Mouse (Mus musculus) layer of hippocampus, postnatal 14 days (tissue): ENCODE data around the gene AC124502.3. TPM values are rescaled to one million over a fixed set of nuclear protein-coding genes. Genes with fewer than 3 reads are reported as not detected.
"Not testable (repeated sequence)": the region's sequence is repeated elsewhere in the genome, so short reads cannot be mapped to it uniquely, and the experiment has no call there.

Source experiments
- DNase-seq, 2 experiments: peaks; one replicate each; pipeline ENCODE4 v3.0.0; 2021 to 2022; ENCODE audit warnings: low spot score in 2 of 2, mixed read lengths in 1 of 2
- total RNA-seq, 2 experiments: library from RNA; stranded (reverse); gene quantifications; 2 replicates each; pipeline ENCODE4 v1.2.3; 2021

Gene AC124502.3
- total RNA-seq, 2 experiments from 2014 or later: 5.9 to 10.6 TPM

- DNase-seq: no peak
These were observed 45.5 kb downstream of the AC124502.3 start for GRCm38 (mm10) chr19:5083961-5084833.

- DNase-seq: no peak
These were observed 46.1 kb downstream of the AC124502.3 start for GRCm38 (mm10) chr19:5084834-5085144.

- DNase-seq: no peak
These were observed 46.6 kb downstream of the AC124502.3 start, which contains the start of gene Tmem151a for GRCm38 (mm10) chr19:5085145-5085863. Gene Tmem151a, minus strand, starts transcription at chr19:5085531.

GRCm38 (mm10) chr19:5086533-5086932, 47.8 kb downstream of the AC124502.3 start:
- DNase-seq: not testable (repeated sequence)

- DNase-seq: peak; percentile 94 to 99
These were observed 49.4 kb downstream of the AC124502.3 start, which contains the start of gene Yif1a for GRCm38 (mm10) chr19:5087884-5088728. Gene Yif1a, plus strand, starts transcription at chr19:5088538.

- DNase-seq: no peak
These were observed 50.6 kb downstream of the AC124502.3 start for GRCm38 (mm10) chr19:5089324-5089723.

GRCm38 (mm10) chr19:5092083-5092482, 53.4 kb downstream of the AC124502.3 start:
- DNase-seq: no peak

GRCm38 (mm10) chr19:5093481-5094242, 55.0 kb downstream of the AC124502.3 start:
- DNase-seq: no peak

GRCm38 (mm10) chr19:5094243-5094632, 55.5 kb downstream of the AC124502.3 start:
- peak; percentile 97 to 98 for DNase-seq

- DNase-seq: peak in 1 of 2 experiments; percentile 74
These were observed 56.2 kb downstream of the AC124502.3 start for GRCm38 (mm10) chr19:5094746-5095417.

- peak; percentile 80 to 93 for DNase-seq
These were observed 57.3 kb downstream of the AC124502.3 start for GRCm38 (mm10) chr19:5095887-5096474.

- DNase-seq: no peak
These were observed 59.1 kb downstream of the AC124502.3 start for GRCm38 (mm10) chr19:5097521-5098362.

- peak in 1 of 2 experiments; percentile 71 for DNase-seq
These were observed 59.9 kb downstream of the AC124502.3 start, which contains the start of gene Cnih2 for GRCm38 (mm10) chr19:5098363-5099143. Gene Cnih2, minus strand, starts transcription at chr19:5098521.
